Mouse (Mus musculus) kidney, embryonic 16.5 days (tissue): ENCODE data around the gene Stradb. TPM values are rescaled to one million over a fixed set of nuclear protein-coding genes. Genes with fewer than 3 reads are reported as not detected.
"Not testable (repeated sequence)": the region's sequence is repeated elsewhere in the genome, so short reads cannot be mapped to it uniquely, and the experiment has no call there.

Experiments
- ATAC-seq: fragments of 200-750 bp; cut with Nextera tagmentation; 2 replicates; pipeline ENCODE4 v1.8.0; 2017; ENCODE audit warnings: moderate TSS enrichment; ENCODE audit not compliant: low FRiP score, low TSS enrichment
- H3K27ac ChIP-seq: fragments of 300-500 bp; sonication (generic); 2 replicates; pipeline ENCODE4 v1.5.1; 2014; ENCODE audit warnings: low read length
- H3K27me3 ChIP-seq: fragments of 300-500 bp; sonication (generic); 2 replicates; pipeline ENCODE4 v1.6.1; 2014; ENCODE audit warnings: low read length, control low read depth, mixed read lengths; ENCODE audit not compliant: insufficient read depth
- H3K36me3 ChIP-seq: fragments of 300-500 bp; sonication (generic); 2 replicates; pipeline ENCODE4 v1.6.1; 2014; ENCODE audit warnings: low read length, control low read depth, mixed read lengths; ENCODE audit not compliant: insufficient read depth
- H3K4me1 ChIP-seq: fragments of 300-500 bp; sonication (generic); 2 replicates; pipeline ENCODE4 v1.6.1; 2014; ENCODE audit warnings: low read length, control low read depth, mixed read lengths; ENCODE audit not compliant: insufficient read depth
- H3K4me2 ChIP-seq: fragments of 300-500 bp; sonication (generic); replicated peaks from 2 replicates; pipeline ENCODE4 v1.6.1; 2014; ENCODE audit warnings: low read depth, low read length
- H3K4me3 ChIP-seq: fragments of 300-500 bp; sonication (generic); 2 replicates; pipeline ENCODE4 v1.5.1; 2014; ENCODE audit warnings: mild to moderate bottlenecking, low read length
- H3K9ac ChIP-seq: fragments of 300-500 bp; sonication (generic); replicated peaks from 2 replicates; pipeline ENCODE4 v1.6.1; 2014; ENCODE audit warnings: low read length
- H3K9me3 ChIP-seq: fragments of 300-500 bp; sonication (generic); 2 replicates; pipeline ENCODE4 v1.6.1; 2016; ENCODE audit warnings: low read length, control low read depth
- WGBS: fragments of 180-500 bp; shearing (Covaris S2); extraction: QIAGEN DNeasy Blood & Tissue Kit; methylation state at CpG from one replicate; pipeline ENCODE4 v1.1.7; 2014; 5-methylcytosine and 5-hydroxymethylcytosine counted together
- polyA plus RNA-seq: library from polyadenylated mRNA; unstranded; fragments of >200 nt; fragmentation: Nextera tagmentation; extraction: Ambion mirVana; gene quantifications from 2 replicates; pipeline ENCODE4 v1.2.1, GENCODE M21; 2015

Gene Stradb
- polyA plus RNA-seq, 1 experiment from 2014 or later: 29.6 TPM

DNA sequence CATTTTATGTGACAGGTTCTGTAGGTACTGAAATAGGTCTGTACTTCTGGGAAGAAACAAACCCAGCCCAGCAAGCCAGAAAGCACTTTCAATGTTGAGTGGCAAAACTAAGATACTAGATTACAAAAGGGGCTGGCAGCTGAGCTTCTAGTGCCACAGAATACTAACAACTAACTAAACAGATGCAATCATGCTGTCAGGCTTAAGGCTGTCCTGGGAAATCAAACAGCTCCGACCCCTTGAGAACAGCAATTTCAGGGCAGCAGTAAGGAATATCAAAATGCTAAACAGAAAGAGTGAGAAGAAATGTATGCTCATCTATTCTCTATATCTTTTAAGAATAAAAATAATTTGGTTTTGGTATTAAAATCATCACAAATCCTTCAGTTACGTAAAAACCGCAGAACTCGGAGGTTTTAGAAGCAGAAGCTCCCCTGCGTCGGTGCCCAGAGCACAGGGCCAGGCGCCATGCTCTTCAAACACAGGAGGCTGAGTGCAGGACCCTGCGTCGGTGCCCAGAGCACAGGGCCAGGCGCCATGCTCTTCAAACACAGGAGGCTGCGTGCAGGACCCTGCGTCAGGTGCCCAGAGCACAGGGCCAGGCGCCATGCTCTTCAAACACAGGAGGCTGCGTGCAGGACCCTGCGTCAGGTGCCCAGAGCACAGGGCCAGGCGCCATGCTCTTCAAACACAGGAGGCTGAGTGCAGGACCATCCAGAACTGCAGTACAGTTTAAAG is 14.4 kb upstream of the Stradb start:
- H3K36me3 ChIP-seq, H3K9me3 ChIP-seq, ATAC-seq, H3K27ac ChIP-seq, H3K27me3 ChIP-seq, H3K4me3 ChIP-seq, H3K9ac ChIP-seq, H3K4me2 ChIP-seq: not testable (repeated sequence)
- WGBS: 88% methylated on average over 16 of the region's 16 CpGs
- peaks cover 24% of the 10 kb centered on the region for H3K4me1 ChIP-seq

DNA sequence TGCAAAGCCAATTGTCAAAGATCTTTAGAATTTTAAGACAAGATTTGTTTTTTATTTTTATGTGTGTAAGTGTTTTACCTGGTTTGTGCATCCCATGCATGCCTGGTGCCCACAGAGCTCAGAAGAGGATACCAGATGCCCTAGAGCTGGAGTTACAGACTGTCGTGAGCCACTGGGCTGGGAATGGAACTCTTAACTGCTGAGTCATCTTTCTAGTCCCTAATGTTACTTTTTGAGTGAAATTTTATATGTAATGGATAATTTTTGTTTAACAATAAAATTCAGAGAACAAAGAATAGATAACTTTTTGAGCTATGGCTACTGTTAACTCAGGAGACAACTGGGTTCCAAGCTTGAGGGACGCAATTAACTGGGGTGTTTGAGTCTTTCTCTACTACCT is 13.6 kb upstream of the Stradb start:
- H3K4me3 ChIP-seq: no peak overlapping the region

DNA sequence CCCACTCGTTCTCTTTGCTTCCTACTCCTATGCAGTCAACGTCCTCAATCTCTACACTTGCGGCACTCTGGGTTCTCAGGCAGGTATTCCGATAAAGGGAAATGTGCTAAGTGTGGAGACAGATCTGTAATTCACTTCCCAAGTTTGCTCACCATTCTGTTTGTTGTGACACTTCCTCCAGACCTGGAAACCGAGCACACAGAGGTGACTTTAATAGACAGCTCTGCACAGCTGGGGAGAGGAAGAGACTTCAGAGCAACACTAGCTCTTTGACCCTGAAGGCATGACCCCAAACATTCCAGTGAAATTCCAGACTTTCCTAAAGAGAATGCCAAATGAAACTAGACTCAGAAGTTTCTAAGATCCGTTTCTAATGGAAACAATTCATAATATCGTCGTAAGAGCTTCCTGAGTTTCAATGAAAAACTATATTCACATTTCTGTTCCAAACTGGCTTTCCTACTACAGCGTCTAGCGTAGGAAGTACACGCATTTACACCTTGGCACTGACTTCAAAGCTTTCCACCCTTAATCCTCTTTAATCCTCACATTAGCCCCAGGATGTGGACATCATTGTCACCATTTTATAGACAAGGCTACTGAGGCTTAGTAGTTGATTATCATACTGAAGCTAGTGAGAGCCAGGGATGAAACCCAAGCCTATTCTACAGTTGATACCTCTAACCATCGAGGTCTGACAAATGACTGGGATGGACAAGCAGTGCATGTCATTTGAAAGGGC is 12.0 kb upstream of the Stradb start:
- 50% methylated on average over 12 of the region's 12 CpGs for WGBS
- Histone ChIP-seq H3K4me3 (no peak overlapping the region), H3K36me3 (no peaks in the 10 kb centered on the region), H3K27me3 (no peaks in the 10 kb centered on the region), H3K4me2 (no peak overlapping the region), H3K27ac (0 out of 2 replicates have a peak overlapping the region, but pooled peaks have one; percentile 54), H3K4me1 (peaks cover 22% of the 10 kb centered on the region), H3K9me3 (no peaks in the 10 kb centered on the region), H3K9ac (no peak overlapping the region)
- ATAC-seq: peak; percentile 57; the same call in 1 of the 2 replicates

More for the DNA sequence above, 13.6 kb upstream of the Stradb start:
- Histone ChIP-seq H3K9ac (no peak overlapping the region), H3K4me2 (no peak overlapping the region), H3K27ac (no peak overlapping the region), H3K4me1 (peaks cover 24% of the 10 kb centered on the region), H3K36me3 (no peaks in the 10 kb centered on the region), H3K9me3 (no peaks in the 10 kb centered on the region), H3K27me3 (no peaks in the 10 kb centered on the region)
- 79% methylated on average over 2 of the region's 2 CpGs for WGBS
- ATAC-seq: no peak

DNA sequence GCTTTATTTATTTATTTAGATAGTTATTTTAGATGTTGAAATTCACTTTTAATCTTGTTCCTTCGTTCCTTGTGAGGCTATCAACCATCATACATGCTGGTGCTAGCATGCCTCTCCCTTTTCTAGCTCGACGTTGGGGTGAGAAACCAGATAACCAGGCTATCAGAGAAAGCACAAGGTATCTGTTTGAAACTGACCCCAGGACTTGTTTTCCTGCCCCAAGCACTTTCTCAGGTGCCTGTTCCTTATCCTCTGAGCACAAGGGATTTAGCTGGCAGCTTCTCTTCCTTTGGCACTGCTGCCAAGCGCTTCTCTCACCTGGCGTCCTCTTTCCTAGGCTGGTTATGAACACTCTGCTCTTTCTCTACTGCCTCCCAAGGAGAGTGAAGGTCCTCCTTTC is 10.9 kb upstream of the Stradb start:
- 89% methylated on average over 5 of the region's 5 CpGs for WGBS
- no peak overlapping the region for H3K27ac ChIP-seq
- H3K4me3 ChIP-seq: no peak overlapping the region

DNA sequence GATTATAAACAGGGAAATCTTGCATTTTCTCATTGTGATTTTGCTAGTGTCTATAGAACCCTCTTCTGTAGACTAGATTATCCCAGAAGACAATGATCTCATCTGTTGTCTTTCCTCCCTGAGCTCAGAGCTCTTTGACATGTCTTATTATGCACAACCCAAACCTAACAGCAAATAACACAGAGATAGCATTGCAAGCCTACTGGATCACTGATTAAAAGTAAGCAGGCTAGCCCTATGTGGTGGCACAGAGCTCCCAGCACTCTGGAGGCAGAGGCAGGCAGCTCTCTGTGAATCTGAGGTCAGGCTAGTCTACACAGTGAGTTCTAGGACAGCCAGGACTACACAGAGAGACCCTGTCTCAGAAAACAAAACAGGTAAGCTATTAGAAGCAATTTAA is 10.5 kb upstream of the Stradb start:
- H3K9me3 ChIP-seq: no peaks in the 10 kb centered on the region
- H3K4me2 ChIP-seq: no peak overlapping the region
- ATAC-seq: no peak
- no peak overlapping the region for H3K27ac ChIP-seq
- no peak overlapping the region for H3K9ac ChIP-seq
- peaks cover 14% of the 10 kb centered on the region for H3K4me1 ChIP-seq
- H3K4me3 ChIP-seq: no peak overlapping the region
- H3K27me3 ChIP-seq: no peaks in the 10 kb centered on the region
- H3K36me3 ChIP-seq: no peaks in the 10 kb centered on the region

More for the DNA sequence above, 10.9 kb upstream of the Stradb start:
- Histone ChIP-seq H3K4me2 (no peak overlapping the region), H3K4me1 (peaks cover 16% of the 10 kb centered on the region), H3K9ac (no peak overlapping the region), H3K27me3 (no peaks in the 10 kb centered on the region), H3K9me3 (no peaks in the 10 kb centered on the region), H3K36me3 (no peaks in the 10 kb centered on the region)
- no peak for ATAC-seq

DNA sequence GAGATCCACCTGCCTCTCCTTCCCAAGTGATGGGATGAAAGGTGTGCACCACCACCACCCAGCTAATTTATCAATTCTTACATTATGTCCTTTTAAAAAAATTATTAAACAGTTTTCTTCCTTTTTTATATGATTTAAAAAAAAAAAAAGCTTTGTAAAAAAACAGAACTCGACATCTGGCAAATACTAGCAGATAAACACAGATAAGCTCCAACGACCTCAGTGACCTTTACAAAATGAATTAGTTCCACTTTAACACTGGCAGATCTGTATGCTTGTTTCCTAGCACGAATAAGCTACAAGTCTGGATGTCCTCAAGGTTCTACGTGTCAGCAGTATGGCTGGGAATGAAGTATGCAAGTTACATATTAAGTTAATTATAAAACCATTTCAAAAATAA is 5.8 kb upstream of the Stradb start:
- WGBS: 64% methylated on average over 4 of the region's 4 CpGs
- H3K4me3 ChIP-seq: no peak overlapping the region
- no peak overlapping the region for H3K9ac ChIP-seq
- no peaks in the 10 kb centered on the region for H3K9me3 ChIP-seq
- no peak overlapping the region for H3K4me2 ChIP-seq
- H3K36me3 ChIP-seq: no peaks in the 10 kb centered on the region
- peaks cover 16% of the 10 kb centered on the region for H3K4me1 ChIP-seq
- ATAC-seq: no peak
- no peak overlapping the region for H3K27ac ChIP-seq
- H3K27me3 ChIP-seq: no peaks in the 10 kb centered on the region

DNA sequence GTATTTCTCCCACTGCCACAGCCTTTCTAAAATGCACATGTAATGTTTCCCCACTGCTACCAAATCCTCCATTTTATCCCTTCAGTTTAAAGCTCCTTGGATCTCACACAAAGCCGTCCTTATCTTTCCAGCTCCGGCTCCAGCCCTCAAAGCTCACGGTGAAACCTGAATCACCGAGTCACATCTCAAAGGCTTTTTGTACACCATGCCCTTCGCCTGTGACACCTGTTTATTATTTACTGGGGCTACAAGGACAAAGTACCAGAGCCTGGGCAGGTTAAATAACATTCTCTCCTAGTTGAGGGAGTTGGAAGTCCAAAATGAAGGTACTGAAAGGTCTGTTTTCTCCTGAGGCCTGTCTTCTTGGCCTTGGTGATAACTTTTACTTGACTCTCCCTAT is 3.3 kb upstream of the Stradb start:
- Histone ChIP-seq H3K9ac (no peak overlapping the region), H3K27me3 (no peaks in the 10 kb centered on the region), H3K9me3 (no peaks in the 10 kb centered on the region), H3K4me1 (peaks cover 22% of the 10 kb centered on the region), H3K4me3 (no peak overlapping the region), H3K27ac (peak overlapping the region; percentile 24; the same call in 1 of the 2 replicates), H3K4me2 (no peak overlapping the region), H3K36me3 (no peaks in the 10 kb centered on the region)
- WGBS: 74% methylated on average over 5 of the region's 5 CpGs
- ATAC-seq: no peak

DNA sequence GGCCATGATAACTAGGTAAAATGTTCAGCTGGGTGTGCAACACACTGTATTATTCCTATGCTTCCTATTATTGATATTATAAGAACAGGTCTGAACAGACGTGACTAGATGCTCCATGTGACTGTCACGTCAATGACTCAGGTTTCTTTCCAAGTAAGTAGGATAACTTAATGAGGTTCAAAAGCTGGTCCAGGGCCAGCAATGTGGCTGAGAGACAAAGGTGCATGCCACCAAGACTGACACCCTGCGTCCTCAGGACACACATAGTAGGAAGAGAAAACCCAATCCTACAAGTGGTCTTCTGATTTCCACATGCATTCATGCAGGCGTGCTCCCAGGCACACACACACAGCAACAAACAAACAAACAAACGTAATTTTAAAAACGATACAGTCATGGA is 2.2 kb upstream of the Stradb start:
- no peaks in the 10 kb centered on the region for H3K27me3 ChIP-seq
- ATAC-seq: no peak
- H3K27ac ChIP-seq: no peak overlapping the region
- H3K36me3 ChIP-seq: no peaks in the 10 kb centered on the region
- H3K9me3 ChIP-seq: no peaks in the 10 kb centered on the region
- H3K4me2 ChIP-seq: no peak overlapping the region
- 90% methylated on average over 6 of the region's 6 CpGs for WGBS
- H3K4me1 ChIP-seq: peaks cover 22% of the 10 kb centered on the region
- H3K9ac ChIP-seq: no peak overlapping the region
- no peak overlapping the region for H3K4me3 ChIP-seq

DNA sequence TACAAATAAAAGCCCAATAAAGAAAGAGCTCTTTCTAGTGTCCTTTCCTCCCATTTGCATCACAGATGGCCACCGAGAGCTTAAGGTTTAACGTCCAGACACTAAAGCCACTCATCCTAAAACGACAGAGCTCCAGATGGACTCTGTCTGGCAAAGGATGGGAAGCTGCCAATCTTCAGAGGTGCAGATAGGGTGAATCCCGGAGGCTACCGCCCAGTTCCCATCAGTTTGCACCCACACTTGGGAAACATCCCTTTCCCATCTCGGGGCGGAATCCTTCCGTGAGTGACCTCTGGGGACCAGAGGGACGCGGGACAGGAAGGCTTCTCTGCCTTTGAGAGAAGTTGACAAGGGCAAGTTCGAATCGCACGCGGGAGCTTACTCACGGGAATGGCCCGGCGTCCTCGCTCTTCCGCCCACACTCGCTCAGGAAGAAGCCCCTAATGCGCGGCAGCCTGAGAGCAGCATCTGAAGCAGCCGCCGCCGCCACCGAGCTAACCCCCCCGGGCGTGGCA is 414 bp upstream of the Stradb start:
- no peaks in the 10 kb centered on the region for H3K36me3 ChIP-seq
- peaks cover 22% of the 10 kb centered on the region for H3K4me1 ChIP-seq
- ATAC-seq: 0 out of 2 replicates have a peak, but pooled peaks have one; percentile 16
- H3K4me3 ChIP-seq: peak overlapping the region; percentile 95
- H3K9me3 ChIP-seq: no peaks in the 10 kb centered on the region
- under 1% methylated on average over 28 of the region's 28 CpGs for WGBS
- H3K27me3 ChIP-seq: no peaks in the 10 kb centered on the region
- peak overlapping the region; percentile 92 for H3K9ac ChIP-seq
- H3K27ac ChIP-seq: peak overlapping the region; percentile 95
- peak overlapping the region; percentile 65 for H3K4me2 ChIP-seq

DNA sequence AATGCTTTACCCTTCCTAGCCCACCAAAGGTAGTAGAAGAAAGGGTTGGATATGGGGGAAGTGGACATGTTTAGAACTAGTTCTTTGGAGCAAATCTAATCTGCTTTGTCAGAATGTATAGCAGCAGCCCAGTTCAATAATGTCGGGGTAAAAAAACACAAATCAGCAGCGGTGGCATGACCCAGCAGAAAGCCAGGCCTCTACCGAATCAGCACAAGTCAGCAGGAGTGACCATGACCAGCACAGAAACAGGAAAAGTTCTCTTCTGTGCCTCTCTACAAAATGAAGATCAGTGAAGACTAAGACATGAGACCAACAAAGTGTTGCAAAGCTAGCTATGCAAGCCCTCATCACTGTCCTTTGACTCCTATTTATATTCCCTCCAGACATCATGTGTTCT is 9.0 kb downstream of the Stradb start:
- H3K9me3 ChIP-seq: no peaks in the 10 kb centered on the region
- H3K27ac ChIP-seq: no peak overlapping the region
- H3K4me2 ChIP-seq: no peak overlapping the region
- H3K4me3 ChIP-seq: no peak overlapping the region
- no peak for ATAC-seq
- H3K36me3 ChIP-seq: peaks cover 28% of the 10 kb centered on the region
- H3K4me1 ChIP-seq: no peaks in the 10 kb centered on the region
- WGBS: 86% methylated on average over 3 of the region's 3 CpGs
- H3K9ac ChIP-seq: no peak overlapping the region
- no peaks in the 10 kb centered on the region for H3K27me3 ChIP-seq
